Mouse (Mus musculus) naive thymus-derived CD4-positive, alpha-beta T cell, adult 2 months (primary cell): Measurements from ENCODE around the gene Gm3854.

ENCODE experiments used
- DNase-seq: peaks from one replicate; pipeline ENCODE4 v3.0.0-alpha.2; 2011; ENCODE audit warnings: low read depth

Gm3854 gene

DNA sequence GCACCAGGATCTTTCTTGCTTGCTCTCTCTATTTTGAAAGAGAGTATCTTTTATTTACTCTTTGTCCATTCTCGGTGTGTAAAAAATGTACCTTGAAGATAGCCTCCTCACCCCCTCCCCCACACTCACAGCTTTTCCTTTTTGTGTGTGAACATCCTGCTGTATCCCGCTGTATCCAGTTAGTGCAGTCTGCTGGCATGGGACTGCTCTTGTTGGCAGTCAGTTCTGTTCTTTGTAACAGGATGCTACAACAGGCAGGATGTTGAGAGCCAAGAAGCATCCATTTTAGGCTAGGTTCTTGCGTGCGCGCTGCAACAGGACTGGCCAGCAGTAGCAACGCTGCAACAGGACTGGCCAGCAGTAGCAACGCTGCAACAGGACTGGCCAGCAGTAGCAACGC, 43.4 kb downstream of the Gm3854 start:
- DNase-seq, result no peak

DNA sequence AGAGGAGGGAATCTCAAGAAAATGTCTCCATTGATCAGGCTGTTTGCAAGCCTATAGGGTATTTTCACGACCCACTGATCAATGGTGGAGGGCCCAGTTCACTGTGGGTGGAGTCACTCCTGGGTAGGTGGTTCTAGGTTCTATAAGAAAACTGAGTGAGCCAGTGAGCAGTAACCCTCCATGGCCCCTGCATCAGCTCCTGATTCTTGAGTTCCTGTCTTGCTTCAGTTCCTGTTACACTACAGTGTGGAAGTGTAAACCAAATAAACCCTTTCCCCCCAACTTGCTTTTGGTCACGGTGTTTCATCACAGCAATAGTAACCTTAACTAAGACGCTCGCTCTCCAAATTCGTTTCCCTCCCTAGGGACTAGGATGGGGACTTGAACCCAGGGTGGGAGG, 45.4 kb downstream of the Gm3854 start:
- DNase-seq, result no peak

DNA sequence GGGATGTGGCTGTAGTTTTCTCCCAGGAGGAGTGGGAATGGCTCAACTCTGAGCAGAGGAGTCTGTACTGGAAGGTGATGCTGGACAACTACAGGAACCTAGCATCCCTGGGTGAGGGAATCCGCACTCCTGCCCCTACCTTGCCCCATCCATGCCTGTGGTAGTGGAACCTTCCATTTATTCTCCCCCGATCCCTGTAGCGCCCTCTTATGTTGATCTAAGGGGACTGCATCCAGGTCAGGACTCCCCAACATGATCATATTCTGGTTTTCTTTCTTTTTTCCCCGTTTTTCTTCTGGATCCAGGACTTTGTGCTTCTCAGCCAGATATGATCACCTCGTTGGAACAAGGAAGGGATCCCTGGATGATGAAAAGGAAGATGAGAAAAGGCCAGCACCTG, 45.9 kb downstream of the Gm3854 start:
- DNase-seq, result no peak

DNA sequence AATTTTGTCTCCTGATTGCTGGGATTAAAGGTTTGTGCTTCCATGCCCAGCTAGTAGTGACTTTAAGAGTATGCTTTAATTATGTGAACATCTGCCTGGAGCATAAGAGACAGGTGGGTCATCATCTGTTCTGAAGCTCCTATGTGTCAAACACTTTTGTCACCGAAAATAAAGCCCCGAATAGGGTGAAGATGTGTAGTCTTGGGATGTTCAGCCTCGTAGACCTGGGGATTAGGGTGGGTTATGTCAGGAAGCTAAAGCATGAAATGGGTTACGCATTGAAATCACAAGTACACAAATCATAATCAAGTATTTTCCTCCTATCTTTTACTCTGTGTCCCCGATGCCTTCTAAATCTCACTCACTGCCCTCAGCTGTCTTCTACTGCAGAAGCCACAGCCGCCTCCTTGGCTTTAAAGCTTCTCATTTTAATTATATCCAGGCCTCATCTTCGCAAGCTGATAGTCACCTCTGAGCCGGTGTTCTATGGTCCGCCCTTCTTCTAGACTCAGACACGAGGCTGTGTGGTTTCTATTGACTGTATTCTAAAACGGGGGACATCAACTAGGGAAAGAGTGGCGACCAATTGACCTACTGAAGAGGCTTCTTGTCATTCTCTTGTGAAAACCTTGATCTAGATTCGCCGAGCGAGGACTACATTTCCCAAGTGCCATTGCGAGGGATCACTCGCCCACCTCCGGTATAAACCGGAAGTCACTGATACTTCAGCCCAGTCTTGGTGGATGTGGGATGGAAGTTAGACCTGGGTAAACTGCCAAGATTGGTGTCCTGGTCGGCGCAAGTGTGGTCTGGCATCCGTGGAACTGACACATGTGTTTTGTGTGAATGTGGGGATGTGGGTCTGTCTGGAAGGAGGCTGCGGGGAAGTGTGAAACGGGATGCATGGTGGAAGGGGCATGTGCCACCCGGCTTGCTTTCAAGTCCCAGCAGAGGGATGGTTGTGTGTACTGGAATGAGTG, 54.7 kb downstream of the Gm3854 start, which contains the start of gene Smim17:
TSS of gene Smim17 (plus strand) at position 720 of the 980 bp plus-strand sequence.
- DNase-seq, result peak; percentile 68
